Mouse (Mus musculus) megakaryocyte-erythroid progenitor cell, adult 5-6 weeks (primary cell): ENCODE results near the gene Apobec1. TPM values are rescaled to one million over a fixed set of nuclear protein-coding genes. Genes with fewer than 3 reads are reported as not detected.

Experiments
- total RNA-seq, 2 experiments: library from RNA; stranded (forward) in 1 of 2; stranded (reverse) in 1 of 2; fragments of 200-1000, 215-1000 nt in 1 of 2; fragments of >200 nt in 1 of 2; fragmentation: Nextera tagmentation in 1 of 2; gene quantifications; 2 replicates each; pipeline ENCODE4 v1.2.3; 2014 to 2017

Apobec1 gene
- total RNA-seq, 2 experiments from 2014 or later, result 3.1 to 30.2 TPM

Other genes starting within 250 kb of the Apobec1 start
- gene Rimklb, start 103.7 kb downstream of the Apobec1 start, total RNA-seq (2014; fragmentation: Nextera tagmentation), result not detected in 2 replicates
- gene Rimklb, start 103.7 kb downstream of the Apobec1 start, total RNA-seq (2017), result not detected in 2 replicates
- gene Mfap5, start 96.6 kb downstream of the Apobec1 start, total RNA-seq (2014; fragmentation: Nextera tagmentation), result not detected in 2 replicates
- not detected in 2 replicates for gene Mfap5, start 96.6 kb downstream of the Apobec1 start, total RNA-seq (2017)
- not detected in 2 replicates for gene Aicda, start 48.6 kb downstream of the Apobec1 start, total RNA-seq (2014; fragmentation: Nextera tagmentation)
- gene Aicda, start 48.6 kb downstream of the Apobec1 start, total RNA-seq (2017), result not detected in 2 replicates
- 14.1 and 24.4 TPM in 2 replicates for gene Gdf3, start 7.6 kb upstream of the Apobec1 start, total RNA-seq (2014; fragmentation: Nextera tagmentation)
- gene Gdf3, start 7.6 kb upstream of the Apobec1 start, total RNA-seq (2017), result 9.7 and 15.2 TPM in 2 replicates
- not detected in 2 replicates for gene Dppa3, start 24.0 kb upstream of the Apobec1 start, total RNA-seq (2014; fragmentation: Nextera tagmentation)
- gene Dppa3, start 24.0 kb upstream of the Apobec1 start, total RNA-seq (2017), result not detected in 2 replicates
- not detected in 2 replicates for gene Nanog, start 105.0 kb upstream of the Apobec1 start, total RNA-seq (2014; fragmentation: Nextera tagmentation)
- not detected in 2 replicates for gene Nanog, start 105.0 kb upstream of the Apobec1 start, total RNA-seq (2017)
- gene Slc2a3, start 199.2 kb upstream of the Apobec1 start, total RNA-seq (2014; fragmentation: Nextera tagmentation), result 13.3 and 18.9 TPM in 2 replicates
- 21.5 and 26.2 TPM in 2 replicates for gene Slc2a3, start 199.2 kb upstream of the Apobec1 start, total RNA-seq (2017)
- gene Foxj2, start 217.5 kb upstream of the Apobec1 start, total RNA-seq (2014; fragmentation: Nextera tagmentation), result 10.4 and 18.1 TPM in 2 replicates
- 4.3 and 11.3 TPM in 2 replicates for gene Foxj2, start 217.5 kb upstream of the Apobec1 start, total RNA-seq (2017)